Mouse (Mus musculus): ENCODE results near the gene Ankrd27.

The Ankrd27 gene

DNA sequence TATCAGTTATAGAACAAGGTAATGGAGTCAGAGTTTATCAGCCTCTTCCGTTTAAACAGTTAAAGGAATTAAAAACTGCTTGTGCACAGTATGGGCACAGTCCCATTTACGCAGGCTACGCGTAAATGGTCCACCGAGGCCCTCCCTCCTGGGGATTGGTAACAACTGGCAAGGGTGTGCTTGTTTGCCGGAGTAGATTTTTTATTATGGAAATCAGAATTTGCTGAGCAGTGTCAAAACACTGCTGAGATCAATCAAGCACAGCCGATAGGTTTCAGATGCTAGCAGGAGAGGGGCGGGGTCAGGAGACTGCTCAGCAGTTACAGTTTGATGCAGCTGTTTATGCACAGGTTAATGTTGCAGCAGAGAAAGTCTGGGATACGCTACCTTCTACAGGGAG, 102.2 kb downstream of the Ankrd27 start:
- no peak for DNase-seq (ENCODE audit: low spot score in 2 of 2)
